Mouse (Mus musculus) CD8-positive naive resting alpha-beta T cell, adult 2 months (primary cell): ENCODE measurements at regions not wholly inside any gene's neighbourhood (a gene's known extent, or its start where the extent isn't known, plus 50 kb on each side); places are given as distances from the start of the nearest gene placed in this dataset.

Experiments used
- DNase-seq, 2 experiments: peaks; one replicate each; pipeline ENCODE4 v3.0.0; 2022; ENCODE audit warnings: low read depth in 2 of 2, low spot score in 2 of 2

DNA sequence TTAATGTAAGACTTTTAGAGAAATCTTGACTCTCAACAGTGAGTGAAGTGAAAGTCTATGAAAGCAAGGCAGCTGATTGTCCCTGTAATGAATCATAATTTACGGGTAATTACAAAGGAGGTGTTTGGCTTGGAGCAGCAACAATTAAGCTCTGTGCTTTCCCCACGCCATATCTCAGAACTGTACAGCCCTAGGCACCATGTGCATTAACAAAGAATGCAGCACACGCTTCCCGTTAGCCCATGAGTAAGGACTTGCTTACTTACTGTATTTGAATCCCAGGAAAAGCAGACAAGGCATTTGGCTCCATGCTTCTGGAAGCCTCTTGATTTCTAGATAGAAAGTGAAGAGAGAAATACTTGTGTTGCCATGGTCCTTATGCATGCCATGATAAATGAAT, 354.2 kb upstream of the Hs6st1 start:
- DNase-seq, result no peak

DNA sequence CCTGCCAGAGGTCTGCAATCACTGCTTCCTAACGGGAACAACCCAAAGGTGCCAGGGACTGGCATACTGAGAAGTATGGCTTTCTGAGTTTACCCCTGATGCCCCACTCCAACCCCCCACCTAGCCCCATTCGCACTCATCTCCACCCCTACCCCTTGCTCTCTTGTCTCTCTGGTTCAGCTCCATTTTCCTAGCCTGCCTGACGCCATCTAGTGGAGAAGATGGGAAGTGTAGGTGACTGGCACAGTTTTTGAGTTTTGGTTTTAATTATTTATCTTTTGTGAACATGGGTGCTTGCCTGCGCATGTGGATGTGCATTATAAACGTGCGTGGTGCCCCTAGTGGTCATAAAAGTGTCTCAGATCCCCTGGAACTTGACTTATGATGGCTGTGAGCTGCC, 352.3 kb upstream of the Hs6st1 start:
- peak; percentile 11 to 22 for DNase-seq

DNA sequence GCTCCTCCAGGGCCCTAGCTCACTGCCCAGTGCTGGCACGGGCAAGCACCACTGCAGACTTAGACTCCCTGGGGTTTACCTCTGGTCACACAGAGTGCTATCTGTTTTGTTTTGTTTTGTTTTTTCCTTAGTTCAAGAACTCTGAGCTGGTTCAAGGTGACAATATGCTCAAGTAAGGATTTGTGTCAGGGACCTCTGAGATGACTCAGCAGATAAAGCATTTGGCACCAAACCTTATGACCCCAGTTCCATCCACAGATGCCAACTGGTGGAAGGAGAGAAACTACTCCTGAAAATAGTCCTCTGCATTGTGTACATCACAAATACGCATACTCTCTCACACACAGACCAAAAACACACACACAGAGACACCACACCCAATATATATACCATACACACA, 351.0 kb upstream of the Hs6st1 start:
- no peak for DNase-seq

DNA sequence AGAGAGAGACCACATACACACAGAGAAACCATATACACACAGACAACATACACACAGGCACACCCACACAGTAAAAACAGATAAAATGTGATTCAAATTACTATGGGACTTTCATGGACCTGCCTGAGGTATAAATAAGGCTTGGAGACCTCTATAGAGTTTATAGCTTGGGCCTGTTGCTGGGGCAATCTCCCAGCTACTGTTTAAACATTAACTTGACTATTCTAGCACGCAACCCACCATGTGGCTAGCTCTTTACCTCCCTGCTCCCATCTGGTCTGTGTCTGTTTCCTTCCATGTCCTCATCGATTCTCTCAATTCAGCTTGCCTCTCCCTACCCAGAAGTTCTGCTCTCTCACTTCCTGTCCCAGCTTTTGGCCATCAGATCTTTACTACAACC, 350.5 kb upstream of the Hs6st1 start:
- DNase-seq, result no peak

DNA sequence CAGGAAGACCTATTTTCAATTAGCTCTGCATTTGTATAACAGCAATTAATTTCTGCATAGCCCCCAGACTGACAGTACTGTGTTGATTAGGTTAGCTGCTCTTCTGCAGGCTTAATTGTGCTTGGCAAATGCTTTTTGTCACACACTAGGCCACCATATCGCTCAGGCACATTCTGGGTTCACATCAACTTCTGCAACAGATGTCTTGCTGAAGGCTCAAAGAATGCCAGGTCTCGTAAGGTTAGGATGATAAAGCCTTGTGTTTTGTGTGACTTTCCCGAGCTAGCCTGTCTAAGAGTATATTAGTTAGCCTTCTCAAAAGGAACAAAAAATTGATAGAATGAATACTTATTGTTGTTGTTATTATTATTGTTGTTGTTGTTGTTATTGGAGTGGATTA, 348.1 kb upstream of the Hs6st1 start:
- no peak for DNase-seq

DNA sequence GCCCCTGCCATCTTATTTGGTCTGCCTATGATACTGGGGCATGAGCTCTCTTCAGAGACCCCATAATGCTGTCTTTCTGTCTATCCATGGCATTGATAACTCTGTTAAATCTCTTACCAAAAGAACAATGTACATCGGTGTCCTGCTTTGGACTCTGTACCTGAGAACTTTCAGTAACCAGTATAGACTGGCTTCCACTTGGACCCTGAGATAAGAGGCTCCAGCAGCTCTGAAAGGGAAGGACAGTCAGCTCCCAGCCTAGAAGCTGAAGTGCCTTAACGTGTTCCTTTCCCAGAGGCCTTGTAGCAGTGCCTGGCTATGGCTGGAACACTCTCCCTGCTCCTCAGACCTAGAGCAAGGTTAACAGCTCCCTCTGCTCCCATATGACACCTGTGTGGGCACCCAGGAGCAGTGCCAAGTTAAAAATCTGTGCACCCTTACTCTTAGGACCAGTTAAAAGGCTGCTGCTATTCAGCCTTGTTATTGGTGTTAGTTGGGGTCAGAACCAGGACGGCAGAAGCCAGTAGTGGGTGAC, 343.8 kb upstream of the Hs6st1 start:
- DNase-seq, result no peak

DNA sequence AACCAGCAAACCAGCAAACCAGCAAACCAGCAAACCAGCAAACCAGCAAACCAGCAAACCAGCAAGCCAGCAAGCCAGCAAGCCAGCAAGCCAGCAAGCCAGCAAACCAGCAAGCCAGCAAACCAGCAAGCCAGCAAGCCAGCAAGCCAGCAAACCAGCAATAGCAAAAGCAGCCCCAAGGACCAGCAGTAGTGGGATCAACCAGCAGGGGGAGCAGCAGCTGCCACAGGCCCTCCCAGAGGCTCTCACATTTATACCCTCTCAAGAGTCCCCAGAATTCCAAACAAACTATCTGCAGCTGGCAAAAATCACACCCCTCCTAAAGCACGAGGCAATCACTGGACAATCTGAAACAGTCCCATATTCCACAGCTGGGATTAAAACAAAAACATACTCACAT, 341.6 kb upstream of the Hs6st1 start:
- DNase-seq, result peak; percentile 58 to 70

DNA sequence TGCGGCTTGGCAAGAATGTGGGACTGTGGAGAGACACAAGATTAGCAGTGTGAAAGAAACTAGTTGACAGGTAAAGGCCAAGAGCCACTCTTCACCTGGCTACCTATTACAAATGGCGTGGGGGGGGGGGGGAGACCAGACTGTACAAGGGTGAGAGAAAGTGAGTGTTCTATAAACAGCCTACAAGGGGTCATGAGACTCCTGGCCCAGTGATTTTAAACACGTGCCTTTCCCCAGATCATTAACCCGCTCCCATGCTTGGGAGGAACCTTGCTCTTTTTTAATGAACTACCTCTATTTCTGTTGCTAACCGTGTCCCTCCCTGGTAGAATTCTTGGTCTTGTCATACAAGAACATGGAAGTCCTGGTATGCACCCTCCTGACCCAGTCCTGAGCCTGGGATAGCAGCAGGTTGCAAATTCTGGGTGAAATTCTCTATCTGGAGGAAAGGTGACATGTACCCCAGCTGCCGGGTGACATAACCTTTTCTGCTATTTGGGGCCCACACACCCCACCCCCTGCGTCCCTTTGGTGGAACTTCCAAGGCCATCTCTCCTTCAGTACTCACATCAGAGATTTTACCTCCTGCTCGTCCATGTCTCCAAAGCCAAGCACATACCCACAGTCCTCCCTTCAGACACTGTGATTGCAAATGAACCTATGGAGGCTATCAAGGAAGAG, 340.8 kb upstream of the Hs6st1 start:
- no peak for DNase-seq

DNA sequence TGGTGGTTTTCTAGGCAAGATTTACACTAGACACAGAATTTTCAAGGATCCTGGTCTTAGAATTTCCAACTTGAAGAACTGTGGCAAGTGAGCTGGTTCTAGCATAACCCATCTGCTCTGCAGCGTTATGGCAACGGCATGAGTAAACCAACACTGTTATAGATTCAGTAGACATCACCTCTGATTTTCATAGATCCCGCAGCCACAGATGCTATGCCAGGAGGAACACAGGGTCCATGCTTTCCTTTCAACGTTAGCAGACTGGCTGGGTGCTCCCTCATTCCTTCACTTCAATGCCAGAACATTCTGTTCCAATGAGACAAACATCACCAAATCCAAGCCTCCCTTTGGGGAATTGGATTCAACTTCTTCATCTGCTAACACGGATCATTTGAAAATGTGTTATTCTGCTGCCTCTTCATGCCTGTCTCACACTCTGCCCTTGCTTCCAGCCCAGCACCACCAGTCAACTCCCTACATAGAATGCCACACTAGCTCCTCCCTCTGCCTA, 338.4 kb upstream of the Hs6st1 start:
- DNase-seq, result no peak

DNA sequence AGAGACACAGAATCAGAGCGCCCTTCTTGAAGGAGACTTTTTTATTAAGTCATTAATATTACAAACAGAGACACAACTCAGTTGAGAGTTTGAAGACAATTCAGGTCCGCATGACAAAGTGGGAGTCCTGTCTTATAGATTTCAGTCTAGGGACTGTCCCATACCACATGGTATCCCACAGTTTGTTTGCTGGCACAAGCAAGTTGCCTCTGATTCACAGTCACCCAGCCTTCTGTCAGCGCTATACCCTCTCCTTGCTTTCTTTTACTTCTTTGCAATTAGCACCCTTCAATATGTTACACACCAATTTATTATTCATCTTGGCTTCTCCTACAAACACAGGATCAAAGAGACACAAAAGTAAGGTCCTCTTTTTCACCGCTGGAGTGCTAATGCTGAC, 337.9 kb upstream of the Hs6st1 start:
- DNase-seq, result no peak

DNA sequence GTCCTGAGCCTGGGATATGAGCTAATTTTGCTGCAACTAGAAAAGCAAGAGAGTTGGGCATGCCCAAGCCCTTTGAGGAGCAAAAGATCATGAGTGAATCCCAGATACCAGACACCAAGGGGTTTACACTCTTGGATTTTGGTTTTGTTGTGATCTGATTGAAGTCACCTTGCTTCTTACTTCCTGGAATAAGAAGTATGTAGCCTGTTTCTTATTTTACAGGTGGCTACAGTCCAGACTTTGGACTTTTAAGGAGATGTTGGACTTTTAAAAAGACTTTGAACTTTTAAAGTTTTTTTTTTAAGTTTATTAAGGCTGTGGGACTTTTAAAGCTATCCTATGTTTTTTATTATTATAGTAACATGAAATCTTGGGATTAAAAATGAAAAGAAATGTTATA, 332.0 kb upstream of the Hs6st1 start:
- no peak for DNase-seq

DNA sequence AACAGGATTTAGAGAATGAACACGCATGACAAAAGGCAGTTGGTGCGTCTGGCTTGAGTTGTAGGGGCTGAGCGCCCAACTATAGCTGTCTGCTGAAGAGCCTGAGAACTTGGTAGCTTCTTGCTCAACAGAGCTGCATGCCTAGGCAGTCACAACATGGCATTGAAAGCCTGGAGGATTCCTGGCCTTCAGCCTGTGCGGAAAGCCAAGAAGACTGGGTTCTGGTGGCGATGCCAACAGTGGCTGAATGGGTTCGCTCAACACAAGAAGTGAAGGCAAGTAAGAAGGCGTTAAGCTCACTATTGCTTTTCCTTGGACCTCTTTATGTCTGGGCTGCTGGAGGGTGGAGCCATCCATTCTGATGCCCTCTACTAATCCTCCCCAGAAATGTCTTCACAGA, 318.6 kb upstream of the Hs6st1 start:
- DNase-seq, result no peak

DNA sequence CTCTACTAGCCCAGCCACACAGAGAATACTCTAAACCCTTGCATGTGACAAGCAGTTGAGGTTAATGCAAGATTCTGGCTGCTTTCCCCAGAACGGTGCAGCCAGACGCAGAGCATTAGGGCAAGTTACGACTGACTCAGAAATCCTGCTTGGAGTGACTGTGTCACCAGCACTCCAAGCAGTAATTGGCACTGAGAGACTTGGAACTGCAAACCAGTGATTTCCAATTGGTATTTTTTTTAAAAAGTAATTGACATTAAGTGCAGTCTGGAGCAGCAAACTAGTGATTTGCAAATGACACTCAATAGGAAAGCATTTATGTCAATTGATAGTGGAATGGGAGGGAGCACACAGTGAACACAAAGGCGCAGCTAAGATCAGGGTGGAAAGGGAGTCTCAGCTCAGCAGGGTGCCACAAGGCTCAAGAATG, 318.1 kb upstream of the Hs6st1 start:
- no peak for DNase-seq

DNA sequence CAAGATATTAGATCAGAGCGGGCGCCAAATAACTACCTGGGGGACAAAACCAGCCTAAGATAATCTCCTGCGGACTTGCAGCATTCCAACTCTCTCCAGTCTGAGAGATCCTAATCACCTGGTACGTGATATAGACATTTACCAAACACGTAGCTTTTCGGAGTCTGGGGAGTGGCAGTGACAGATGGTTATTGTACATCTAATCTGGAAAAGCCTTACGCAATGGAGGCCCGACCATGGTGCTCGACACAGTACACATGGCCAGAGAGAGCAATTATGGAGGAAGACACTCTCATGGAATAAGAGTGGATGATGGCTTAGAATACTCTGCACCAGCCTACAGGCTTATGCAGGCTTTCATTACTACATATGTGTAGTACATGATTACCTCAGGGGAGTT, 315.6 kb upstream of the Hs6st1 start:
- DNase-seq, result no peak

DNA sequence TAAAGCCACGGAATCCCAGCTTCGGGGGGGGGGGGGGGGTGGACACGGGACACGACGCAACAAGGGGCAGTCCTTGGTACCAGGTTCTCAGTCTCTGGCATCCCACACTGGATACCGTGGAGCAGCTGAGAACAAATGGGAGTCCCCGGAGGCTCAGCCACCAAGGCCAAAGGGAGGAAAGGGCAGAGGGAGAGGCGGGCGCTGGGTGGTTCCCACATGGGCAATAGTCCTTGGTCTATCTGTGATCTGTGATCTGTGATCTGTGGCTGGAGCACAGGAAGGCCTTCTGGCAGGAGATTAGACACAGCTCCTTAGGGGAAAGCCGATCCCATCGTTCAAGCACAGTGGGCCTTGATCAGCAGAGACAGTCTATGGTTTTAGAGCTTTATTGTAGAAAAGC, 314.0 kb upstream of the Hs6st1 start:
- DNase-seq, result no peak

DNA sequence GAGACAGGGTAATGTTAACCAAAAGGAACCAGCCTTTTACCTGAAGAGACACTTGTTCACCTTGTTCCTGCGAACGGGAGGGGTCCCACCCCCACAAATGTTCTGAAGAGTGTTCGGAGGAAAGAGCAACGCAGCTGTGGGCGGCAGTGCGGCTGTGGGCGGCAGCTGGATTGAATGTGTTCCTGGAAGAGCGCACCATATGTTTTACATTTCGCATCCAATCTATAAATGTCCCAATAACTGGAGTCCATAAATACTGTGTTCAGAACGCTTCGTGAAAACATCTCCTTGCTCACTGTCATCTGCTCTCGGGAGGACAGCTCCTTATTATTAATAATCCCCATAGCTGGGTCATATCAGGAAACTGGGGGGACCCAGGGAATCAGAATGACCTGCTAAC, 309.2 kb upstream of the Hs6st1 start:
- DNase-seq, result no peak

DNA sequence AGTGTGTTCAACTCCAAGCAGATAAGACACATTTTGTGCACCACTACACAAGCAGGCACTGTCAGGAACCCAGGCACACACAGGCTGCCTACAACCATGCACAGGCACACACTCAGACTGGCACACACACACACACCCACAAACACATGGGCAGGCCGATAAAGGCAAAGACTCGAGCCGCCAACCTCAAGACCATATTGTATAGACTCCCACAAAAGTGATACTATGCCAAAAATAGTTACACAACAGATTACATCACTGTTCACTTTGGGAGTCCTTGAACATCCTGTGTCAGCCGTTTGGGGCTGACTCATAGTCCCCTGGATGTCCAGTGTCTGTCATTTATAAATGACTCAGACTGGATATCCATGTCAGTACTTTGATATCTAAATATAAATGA, 308.6 kb upstream of the Hs6st1 start:
- DNase-seq, result no peak

DNA sequence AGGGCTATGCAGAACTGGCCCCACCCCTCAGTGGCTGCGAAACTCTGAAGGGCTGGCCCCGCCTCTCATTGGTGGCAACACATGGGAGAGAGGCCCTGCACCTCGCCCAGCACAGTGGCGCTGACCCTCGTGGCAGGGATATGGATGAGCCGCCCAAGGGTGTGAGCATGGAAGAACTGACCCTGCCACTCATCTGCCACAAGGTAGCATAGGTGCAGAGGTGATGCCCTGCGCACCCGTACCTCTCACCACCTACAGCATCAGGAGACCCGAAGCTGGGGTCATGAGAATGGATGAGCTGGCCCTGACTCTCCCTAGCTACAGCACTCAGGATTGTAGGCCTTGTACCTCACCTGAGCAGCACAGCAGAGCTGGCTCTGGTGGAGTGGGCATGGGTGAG, 305.1 kb upstream of the Hs6st1 start:
- no peak for DNase-seq

DNA sequence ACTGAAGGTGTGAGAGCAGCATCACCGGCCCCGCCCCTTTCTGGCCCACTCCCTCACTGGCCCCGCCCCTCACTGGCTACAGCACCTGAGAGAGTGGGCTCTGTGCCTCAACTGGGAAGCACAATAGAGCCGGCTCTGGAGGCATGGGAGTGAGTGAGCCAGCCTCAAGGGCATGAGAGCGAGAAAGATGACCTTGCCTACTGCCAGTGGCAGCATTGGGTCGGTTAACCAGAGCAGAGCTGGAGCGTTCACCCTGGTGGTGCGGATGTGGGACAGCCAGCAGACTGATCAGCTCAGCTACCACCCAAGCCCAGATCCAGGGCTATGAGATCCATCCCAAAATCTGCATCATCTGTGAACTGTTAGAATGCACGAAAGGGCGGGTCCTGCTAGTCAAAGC, 304.7 kb upstream of the Hs6st1 start:
- DNase-seq, result no peak

DNA sequence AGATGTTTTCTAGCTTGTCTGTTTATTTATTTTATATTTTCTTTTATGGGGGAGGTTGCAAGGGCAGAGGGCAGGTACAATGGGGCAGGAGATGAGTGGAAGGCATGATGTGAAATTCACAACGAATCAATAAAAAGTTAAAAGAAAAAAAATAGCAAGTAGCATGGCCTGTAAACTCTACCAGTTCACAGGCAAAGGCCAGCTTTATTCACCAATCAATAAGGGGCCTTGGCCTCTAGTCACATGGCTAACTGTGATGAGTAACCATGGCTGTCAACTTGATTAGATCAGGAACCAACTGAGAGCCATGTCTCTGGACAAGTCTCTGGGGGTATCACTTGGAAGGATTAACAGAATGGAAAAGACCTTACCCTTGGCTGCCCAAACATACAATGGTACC, 304.1 kb upstream of the Hs6st1 start:
- DNase-seq, result no peak

DNA sequence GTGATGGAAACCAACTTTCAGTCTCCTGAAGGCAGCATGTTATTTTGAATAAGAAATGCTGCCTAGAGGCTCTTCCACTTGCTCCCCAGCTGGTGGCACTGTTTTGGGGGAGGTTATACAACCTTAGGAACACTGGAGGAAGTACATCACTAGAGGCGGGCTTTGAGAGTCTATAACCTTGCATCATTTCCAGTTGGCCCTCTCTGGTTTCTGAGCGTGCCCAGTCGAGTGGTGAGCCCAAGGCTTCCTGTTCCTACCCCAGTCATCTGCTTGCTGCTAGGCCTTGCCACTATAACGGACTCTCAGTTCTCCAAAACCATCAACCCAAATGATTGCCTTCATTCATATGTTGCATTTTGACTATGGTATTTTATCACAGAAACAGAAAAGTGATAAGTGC, 302.5 kb upstream of the Hs6st1 start:
- no peak for DNase-seq

DNA sequence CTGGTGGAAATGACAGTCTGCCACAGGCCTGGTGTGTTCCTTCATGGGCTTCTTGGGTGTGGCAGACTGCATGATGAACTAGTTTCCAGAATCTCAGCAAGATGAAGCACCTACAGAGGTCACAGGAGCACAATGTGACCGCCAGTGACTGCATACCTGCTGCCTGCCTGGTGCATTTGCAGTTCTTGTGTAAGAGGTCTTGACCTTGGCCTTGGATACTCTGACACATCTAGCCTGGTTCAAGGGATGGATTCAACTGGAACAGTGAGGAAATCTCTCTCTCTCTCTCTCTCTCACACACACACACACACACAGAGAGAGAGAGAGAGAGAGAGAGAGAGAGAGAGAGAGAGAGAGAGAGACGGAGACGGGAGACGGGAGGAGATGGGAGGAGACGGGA, 301.9 kb upstream of the Hs6st1 start:
- no peak for DNase-seq

DNA sequence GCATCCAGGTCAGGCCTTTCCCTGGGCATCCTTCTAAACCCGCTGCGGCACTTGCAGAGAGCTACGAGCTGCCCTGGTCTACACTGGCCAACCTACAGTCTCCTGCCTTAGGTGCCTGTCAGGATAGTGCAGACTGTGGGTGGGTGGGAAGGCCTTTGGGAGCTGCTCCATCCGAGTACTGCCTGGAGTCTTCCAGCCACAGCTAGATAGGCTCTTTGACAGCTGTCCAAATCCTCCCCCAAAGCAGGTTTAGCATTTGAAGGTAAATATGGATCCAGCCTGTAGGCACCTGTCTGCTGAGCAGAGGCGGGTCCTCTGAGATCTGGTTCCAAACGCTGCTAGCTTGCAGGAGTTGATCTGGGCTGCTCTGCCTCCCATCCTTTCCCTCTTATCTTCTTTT, 295.6 kb upstream of the Hs6st1 start:
- DNase-seq, result no peak
